Mouse (Mus musculus) megakaryocyte, embryonic 14.5 days (primary cell): ENCODE measurements at regions not wholly inside any gene's neighbourhood (a gene's known extent, or its start where the extent isn't known, plus 50 kb on each side); places are given as distances from the start of the nearest gene placed in this dataset.

Source experiments
- FLI1 ChIP-seq: IDR thresholded peaks from 2 replicates; pipeline ENCODE4 v1.6.1; 2012; ENCODE audit warnings: low read length, inconsistent platforms, mixed read lengths
- GATA1 ChIP-seq: IDR thresholded peaks from 3 replicates; pipeline ENCODE4 v1.6.1; 2012; ENCODE audit warnings: mixed read lengths, low read length, inconsistent platforms, borderline replicate concordance

DNA sequence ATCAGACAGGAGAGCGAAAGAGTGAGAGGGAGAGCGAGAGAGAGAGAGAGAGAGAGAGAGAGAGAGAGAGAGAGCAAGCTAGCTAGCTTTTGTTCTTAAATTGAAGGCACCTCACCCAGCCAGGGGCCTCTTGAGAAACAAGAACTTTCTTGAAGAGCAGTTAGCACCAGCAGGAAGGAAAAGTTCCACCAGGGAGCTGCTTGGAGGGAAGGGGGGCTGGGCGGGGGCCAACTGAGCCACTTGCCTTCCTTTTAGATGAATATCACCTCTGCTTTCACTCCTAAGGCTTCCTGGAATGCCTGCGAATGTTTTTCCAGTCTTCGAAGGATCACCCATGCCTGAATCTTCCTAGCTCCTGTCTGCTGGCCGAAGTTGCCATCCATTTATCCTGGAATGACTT is 118.0 kb upstream of the Tgfbr2 start:
- TF ChIP-seq GATA1 (no peak), FLI1 (no peak)
